In the genomic region with DNA sequence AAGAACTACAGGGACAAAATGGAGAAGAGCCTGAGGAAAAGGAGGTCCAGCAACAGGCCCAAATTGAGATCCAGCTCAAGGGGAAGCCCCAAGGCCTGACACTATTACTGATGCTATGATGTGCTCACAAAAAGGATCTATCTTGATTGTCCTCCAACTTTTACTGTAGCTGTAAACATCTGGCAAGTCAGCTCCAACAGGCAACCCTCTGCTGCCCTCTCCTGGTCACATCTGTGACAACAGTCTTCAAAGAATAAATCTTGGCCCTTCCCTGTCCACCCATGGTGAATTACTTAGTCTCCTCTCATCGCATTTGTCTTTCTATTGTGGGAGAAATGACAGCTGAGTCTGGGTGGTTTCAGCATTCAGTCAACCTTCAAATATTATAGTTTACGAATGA, we compare ENCODE assay signal across 8 mouse cellular contexts. TPM values are rescaled to one million over a fixed set of nuclear protein-coding genes. Genes with fewer than 3 reads are reported as not detected.
A peak's percentile ranks its signal among the peaks of the same experiment; 100 is the strongest.
DNase-seq lines count a peak whose midpoint lies in the region; ATAC-seq and TF ChIP-seq lines count a peak whose summit lies in the region.

No protein-coding gene starts in this region.

- H3K4me1 ChIP-seq in forebrain, embryonic 10.5 days, result no peaks in the 10 kb centered on the region
- no peaks in the 10 kb centered on the region for H3K4me1 ChIP-seq in forebrain, embryonic 15.5 days
- H3K4me1 ChIP-seq in cortical plate, adult 2 months (ENCODE audit: control insufficient read depth, insufficient read depth, low read length), result no peaks in the 10 kb centered on the region
- no peaks in the 10 kb centered on the region for H3K4me1 ChIP-seq in intestine, embryonic 15.5 days (replicated peaks)

- no peak for ATAC-seq in forebrain, embryonic 15.5 days (replicated peaks)
- peak; percentile 63; the same call in 1 of the 2 replicates for ATAC-seq in intestine, embryonic 15.5 days
- peak; percentile 97 for ATAC-seq in megakaryocyte-erythroid progenitor cell, adult 5-6 weeks (replicated peaks; ENCODE audit: low FRiP score, low TSS enrichment, poor library complexity, severe bottlenecking)

- DNase-seq in forebrain, embryonic 10.5 days (ENCODE audit: extremely low spot score, low spot score), result peak; percentile 48
- DNase-seq in right cerebral cortex, postnatal 14 days, result peak; percentile 7
- DNase-seq in right cerebral cortex, postnatal 36 days (ENCODE audit: low spot score in 2 of 2), result no peak
- peak; percentile 64 for DNase-seq in thymus, postnatal 4 days

- H3K4me2 ChIP-seq in forebrain, embryonic 15.5 days (replicated peaks), result no peak overlapping the region
- no peak overlapping the region for H3K4me2 ChIP-seq in intestine, embryonic 15.5 days (replicated peaks)

- WGBS in forebrain, embryonic 10.5 days, result 34% methylated on average over 2 of the region's 2 CpGs
- WGBS in forebrain, embryonic 15.5 days, result 35% methylated on average over 2 of the region's 2 CpGs
- WGBS in intestine, embryonic 15.5 days, result 25% methylated on average over 2 of the region's 2 CpGs

- H3K27ac ChIP-seq in forebrain, embryonic 10.5 days, result no peak overlapping the region
- no peak overlapping the region for H3K27ac ChIP-seq in forebrain, embryonic 15.5 days (replicated peaks)
- no peak overlapping the region for H3K27ac ChIP-seq in cortical plate, adult 2 months (ENCODE audit: insufficient read depth, low read length)
- H3K27ac ChIP-seq in intestine, embryonic 15.5 days, result no peak overlapping the region

- H3K27me3 ChIP-seq in forebrain, embryonic 10.5 days (ENCODE audit: poor library complexity, severe bottlenecking), result no peaks in the 10 kb centered on the region
- no peaks in the 10 kb centered on the region for H3K27me3 ChIP-seq in forebrain, embryonic 15.5 days
- H3K27me3 ChIP-seq in intestine, embryonic 15.5 days (replicated peaks), result no peaks in the 10 kb centered on the region

- no peaks in the 10 kb centered on the region for H3K36me3 ChIP-seq in forebrain, embryonic 10.5 days (replicated peaks)
- H3K36me3 ChIP-seq in forebrain, embryonic 15.5 days, result no peaks in the 10 kb centered on the region
- H3K36me3 ChIP-seq in intestine, embryonic 15.5 days, result no peaks in the 10 kb centered on the region

- peak; percentile 45 for TF ChIP-seq CTCF in cortical plate, adult 2 months (IDR thresholded peaks at IDR 0.05; ENCODE audit: extremely low read depth, insufficient read depth, low read length)

- H3K4me3 ChIP-seq in forebrain, embryonic 10.5 days, result no peak overlapping the region
- H3K4me3 ChIP-seq in forebrain, embryonic 15.5 days, result no peak overlapping the region
- H3K4me3 ChIP-seq in cortical plate, adult 2 months (ENCODE audit: insufficient read depth, low read length), result no peak overlapping the region
- H3K4me3 ChIP-seq in intestine, embryonic 15.5 days (replicated peaks), result no peak overlapping the region

- no peak for TF ChIP-seq POLR2A in cortical plate, adult 2 months (IDR thresholded peaks at IDR 0.05; ENCODE audit: extremely low read depth, insufficient read depth, low read length)

- no peaks in the 10 kb centered on the region; the same call in 1 of the 2 replicates for H3K9me3 ChIP-seq in forebrain, embryonic 10.5 days
- H3K9me3 ChIP-seq in forebrain, embryonic 15.5 days, result no peaks in the 10 kb centered on the region
- no peaks in the 10 kb centered on the region for H3K9me3 ChIP-seq in intestine, embryonic 15.5 days

- H3K9ac ChIP-seq in forebrain, embryonic 15.5 days (replicated peaks), result no peak overlapping the region
- H3K9ac ChIP-seq in intestine, embryonic 15.5 days, result no peak overlapping the region

RNA-seq across cellular contexts. Expression of a gene that starts 1.5 kb away (rescaled TPM):
- not detected in 2 replicates for polyA plus RNA-seq in forebrain, embryonic 10.5 days (2016; fragmentation: Nextera tagmentation; extraction: Ambion mirVana)
- not detected in 2 replicates for polyA plus RNA-seq in forebrain, embryonic 15.5 days (2015; fragmentation: Nextera tagmentation; extraction: Ambion mirVana)
- polyA plus RNA-seq in cortical plate, adult 2 months (2012; rRNA removed), result not detected in 2 replicates
- not detected in 2 replicates for polyA plus RNA-seq in intestine, embryonic 15.5 days (2015; fragmentation: Nextera tagmentation; extraction: Ambion mirVana)
- total RNA-seq in megakaryocyte-erythroid progenitor cell, adult 5-6 weeks (2014; fragmentation: Nextera tagmentation), result not detected in 2 replicates
- not detected in 2 replicates for total RNA-seq in megakaryocyte-erythroid progenitor cell, adult 5-6 weeks (2017)

RNA-seq across cellular contexts. Expression of a gene that starts 8.6 kb away (rescaled TPM):
- polyA plus RNA-seq in forebrain, embryonic 10.5 days (2016; fragmentation: Nextera tagmentation; extraction: Ambion mirVana), result not detected in 2 replicates
- not detected in 2 replicates for polyA plus RNA-seq in forebrain, embryonic 15.5 days (2015; fragmentation: Nextera tagmentation; extraction: Ambion mirVana)
- not detected in 2 replicates for polyA plus RNA-seq in cortical plate, adult 2 months (2012; rRNA removed)
- polyA plus RNA-seq in intestine, embryonic 15.5 days (2015; fragmentation: Nextera tagmentation; extraction: Ambion mirVana), result not detected in 2 replicates
- total RNA-seq in megakaryocyte-erythroid progenitor cell, adult 5-6 weeks (2014; fragmentation: Nextera tagmentation), result not detected in 2 replicates
- total RNA-seq in megakaryocyte-erythroid progenitor cell, adult 5-6 weeks (2017), result not detected in 2 replicates

RNA-seq across cellular contexts. Expression of a gene that starts 14.1 kb away (rescaled TPM):
- polyA plus RNA-seq in forebrain, embryonic 10.5 days (2016; fragmentation: Nextera tagmentation; extraction: Ambion mirVana), result not detected in 2 replicates
- not detected in 2 replicates for polyA plus RNA-seq in forebrain, embryonic 15.5 days (2015; fragmentation: Nextera tagmentation; extraction: Ambion mirVana)
- polyA plus RNA-seq in cortical plate, adult 2 months (2012; rRNA removed), result not detected in 2 replicates
- polyA plus RNA-seq in intestine, embryonic 15.5 days (2015; fragmentation: Nextera tagmentation; extraction: Ambion mirVana), result not detected in 2 replicates
- total RNA-seq in megakaryocyte-erythroid progenitor cell, adult 5-6 weeks (2014; fragmentation: Nextera tagmentation), result not detected in 2 replicates
- not detected in 2 replicates for total RNA-seq in megakaryocyte-erythroid progenitor cell, adult 5-6 weeks (2017)

RNA-seq across cellular contexts. Expression of a gene that starts 28.2 kb away (rescaled TPM):
- 0.02 TPM in 1 of 2 replicates, not detected in the other for polyA plus RNA-seq in forebrain, embryonic 10.5 days (2016; fragmentation: Nextera tagmentation; extraction: Ambion mirVana)
- polyA plus RNA-seq in forebrain, embryonic 15.5 days (2015; fragmentation: Nextera tagmentation; extraction: Ambion mirVana), result not detected in 2 replicates
- not detected in 2 replicates for polyA plus RNA-seq in cortical plate, adult 2 months (2012; rRNA removed)
- polyA plus RNA-seq in intestine, embryonic 15.5 days (2015; fragmentation: Nextera tagmentation; extraction: Ambion mirVana), result 0.01 TPM in 1 of 2 replicates, not detected in the other
- total RNA-seq in megakaryocyte-erythroid progenitor cell, adult 5-6 weeks (2014; fragmentation: Nextera tagmentation), result not detected in 2 replicates
- total RNA-seq in megakaryocyte-erythroid progenitor cell, adult 5-6 weeks (2017), result not detected in 2 replicates

RNA-seq across cellular contexts. Expression of a gene that starts 39.4 kb away (rescaled TPM):
- not detected in 2 replicates for polyA plus RNA-seq in forebrain, embryonic 10.5 days (2016; fragmentation: Nextera tagmentation; extraction: Ambion mirVana)
- not detected in 2 replicates for polyA plus RNA-seq in forebrain, embryonic 15.5 days (2015; fragmentation: Nextera tagmentation; extraction: Ambion mirVana)
- polyA plus RNA-seq in cortical plate, adult 2 months (2012; rRNA removed), result not detected in 2 replicates
- polyA plus RNA-seq in intestine, embryonic 15.5 days (2015; fragmentation: Nextera tagmentation; extraction: Ambion mirVana), result not detected in 2 replicates
- total RNA-seq in megakaryocyte-erythroid progenitor cell, adult 5-6 weeks (2014; fragmentation: Nextera tagmentation), result not detected in 2 replicates
- not detected in 2 replicates for total RNA-seq in megakaryocyte-erythroid progenitor cell, adult 5-6 weeks (2017)

Comparison
In these comparisons a context has a peak if more than half of its experiments do, and no peak if none do; other contexts are left out.
1. DNase-seq: peak in forebrain, embryonic 10.5 days (single experiment), right cerebral cortex, postnatal 14 days (single experiment) and thymus, postnatal 4 days (single experiment); none in right cerebral cortex, postnatal 36 days (0 of 2).